In the genomic region with DNA sequence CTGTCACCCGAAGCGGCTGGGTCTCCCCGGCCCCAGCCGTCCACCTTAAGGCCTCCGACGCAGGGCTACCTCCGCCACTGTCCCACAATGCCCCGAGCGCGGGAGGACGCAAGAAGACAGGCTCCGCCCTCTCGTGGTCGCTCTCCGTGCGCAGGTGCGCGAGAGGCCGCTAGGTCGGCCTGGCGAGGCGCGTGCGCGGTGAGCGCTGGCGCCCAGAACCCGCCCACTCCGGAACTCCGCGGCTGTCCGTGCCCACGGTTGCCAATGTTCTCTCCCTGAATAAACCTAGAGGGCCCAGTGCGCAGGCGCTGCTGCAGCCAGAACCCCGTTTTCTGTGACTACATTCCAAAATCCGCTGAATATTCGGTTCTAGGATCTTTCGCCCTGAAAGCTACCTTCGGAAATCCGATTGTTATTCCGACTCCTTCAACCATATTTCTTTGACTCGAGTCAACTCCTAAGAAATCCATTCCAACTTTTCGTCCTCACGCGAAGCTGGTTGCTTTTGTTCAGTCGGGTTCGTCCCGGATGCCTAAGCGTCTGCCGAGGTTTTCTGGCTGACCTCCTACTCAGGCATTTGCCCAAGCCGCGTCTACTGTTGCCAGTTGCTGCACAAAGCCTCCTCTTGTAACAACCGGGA, we compare ENCODE assay signal across 8 mouse cellular contexts. TPM values are rescaled to one million over a fixed set of nuclear protein-coding genes. Genes with fewer than 3 reads are reported as not detected.
DNase-seq lines count a peak whose midpoint lies in the region; ATAC-seq lines count a peak whose summit lies in the region.

A gene (minus strand): TSS at position 108 of the 640 bp plus-strand sequence.

- peak within 1 kb of the TSS; percentile 90 for H3K4me2 ChIP-seq in intestine, embryonic 14.5 days (ENCODE audit: low read length)

- H3K9ac ChIP-seq in intestine, embryonic 14.5 days (ENCODE audit: low read length) = peak within 1 kb of the TSS; percentile 90

- no peaks in the 10 kb centered on the region for H3K27me3 ChIP-seq in intestine, embryonic 14.5 days (replicated peaks; ENCODE audit: control insufficient read depth, insufficient read depth, low read length)

- H3K4me1 ChIP-seq in intestine, embryonic 14.5 days (replicated peaks; ENCODE audit: control insufficient read depth, insufficient read depth, low read length) = peaks cover 39% of the 10 kb centered on the region

- peak within 1 kb of the TSS; percentile 94 for H3K27ac ChIP-seq in intestine, embryonic 14.5 days (ENCODE audit: low read depth)

- intact Hi-C loops in left cerebral cortex, postnatal 14 days (cut with DNase I) = no loop called here

- DNase-seq in adrenal gland, adult 18-20 months (ENCODE audit: low spot score in 2 of 2) = peak; percentile 93
- peak; percentile 99 for DNase-seq in embryo, embryonic 11 days
- peak; percentile 98 for DNase-seq in gastrocnemius, postnatal 25 days
- DNase-seq in intestine, embryonic 14.5 days (ENCODE audit: low spot score) = peak; percentile 94
- DNase-seq in left cerebral cortex, postnatal 14 days (ENCODE audit: low spot score in 2 of 2) = peak; percentile 98
- peak; percentile 98 for DNase-seq in mesoderm, embryonic 11.5 days (ENCODE audit: low read depth, low spot score)
- peak; percentile 97 for DNase-seq in right cerebral cortex, postnatal 36 days (ENCODE audit: low spot score in 2 of 2)
- peak; percentile 94 for DNase-seq in yolk sac, embryonic 10.5 days (ENCODE audit: low spot score)

- H3K4me3 ChIP-seq in intestine, embryonic 14.5 days (ENCODE audit: low read depth, low read length) = peak within 1 kb of the TSS; percentile 95

- ATAC-seq in intestine, embryonic 14.5 days (replicated peaks; ENCODE audit: low FRiP score, low TSS enrichment, low read depth) = peak; percentile 97

- H3K36me3 ChIP-seq in intestine, embryonic 14.5 days (ENCODE audit: control insufficient read depth, insufficient read depth, low read length) = peaks cover 22% of the 10 kb centered on the region

- no peaks in the 10 kb centered on the region for H3K9me3 ChIP-seq in intestine, embryonic 14.5 days (ENCODE audit: control insufficient read depth, low read length)

- WGBS in intestine, embryonic 14.5 days = under 1% methylated on average over 54 of the region's 54 CpGs

RNA-seq across cellular contexts. Expression of the gene that starts here (rescaled TPM):
- total RNA-seq in adrenal gland, adult 18-20 months (2021) = 10 to 100 TPM; 79.2 to 98.8 TPM
- total RNA-seq in gastrocnemius, postnatal 25 days (2021) = 10 to 100 TPM; 41.8 to 46.2 TPM
- 7.3 and 8.5 TPM in 2 replicates for polyA plus RNA-seq in intestine, embryonic 14.5 days (2014; fragmentation: Nextera tagmentation; extraction: Ambion mirVana)
- 100 to 1,000 TPM; 132 to 135 TPM for total RNA-seq in left cerebral cortex, postnatal 14 days (2021)

Comparison
In these comparisons a context has a peak if more than half of its experiments do, and no peak if none do; other contexts are left out.
1. Peak in every context shown above with its lines: DNase-seq, ATAC-seq, H3K4me3 ChIP-seq and H3K27ac ChIP-seq.